Mouse (Mus musculus) small intestine, adult 2 months (tissue): ENCODE data around the gene Tmem40. TPM values are rescaled to one million over a fixed set of nuclear protein-coding genes. Genes with fewer than 3 reads are reported as not detected.

Experiments
- H3K27ac ChIP-seq: fragments of 200-500 bp; 2 replicates; pipeline ENCODE4 v1.5.1; 2012; ENCODE audit warnings: low read depth, low read length, control low read depth, inconsistent platforms; ENCODE audit not compliant: insufficient read depth
- H3K27me3 ChIP-seq: fragments of 200-500 bp; 2 replicates; pipeline ENCODE4 v1.6.1; 2012; ENCODE audit warnings: mild to moderate bottlenecking, moderate library complexity, low read length, inconsistent platforms; ENCODE audit not compliant: control insufficient read depth, insufficient read depth
- H3K36me3 ChIP-seq: fragments of 200-500 bp; 2 replicates; pipeline ENCODE4 v1.6.1; 2012; ENCODE audit warnings: mild to moderate bottlenecking, low read length, control low read depth, inconsistent platforms; ENCODE audit not compliant: control insufficient read depth, insufficient read depth
- H3K4me1 ChIP-seq: fragments of 200-500 bp; 2 replicates; pipeline ENCODE4 v1.6.1; 2012; ENCODE audit warnings: low read length, inconsistent platforms, mixed read lengths; ENCODE audit not compliant: control insufficient read depth, insufficient read depth, insufficient read length
- H3K4me3 ChIP-seq: fragments of 200-500 bp; 2 replicates; pipeline ENCODE4 v1.5.1; 2012; ENCODE audit warnings: low read depth, mild to moderate bottlenecking, control low read depth, inconsistent platforms, low read length, moderate library complexity
- CTCF ChIP-seq: fragments of 200-500 bp; IDR thresholded peaks from 2 replicates; pipeline ENCODE4 v1.5.1; 2012; ENCODE audit warnings: low read depth, mild to moderate bottlenecking, control low read depth, inconsistent platforms, low read length, moderate library complexity, mixed read lengths; ENCODE audit not compliant: insufficient replicate concordance, insufficient read length; ENCODE audit errors: extremely low read depth
- POLR2A ChIP-seq: fragments of 200-500 bp; IDR thresholded peaks from 2 replicates; pipeline ENCODE4 v1.6.1; 2012; ENCODE audit warnings: low read depth, mild to moderate bottlenecking, control low read depth, inconsistent platforms, low read length, moderate library complexity
- WGBS: fragments of 180-500 bp; shearing (Covaris S2); methylation state at CpG from one replicate; pipeline ENCODE4 v1.1.7; 2018; 5-methylcytosine and 5-hydroxymethylcytosine counted together
- polyA plus RNA-seq: library from polyadenylated mRNA; depleted of rRNA; stranded (reverse); fragments of >200 nt; gene quantifications from 2 replicates; pipeline ENCODE4 v1.2.3, GENCODE M21; 2012; rRNA removed

The Tmem40 gene
- polyA plus RNA-seq, result 0.17 TPM in 1 of 2 replicates, not detected in the other

GRCm38 (mm10) chr6:115761995-115762756 lies at the start of gene Tmem40:
Gene Tmem40 (minus strand): TSS chr6:115762410.
- no peaks in the 10 kb centered on the region for H3K27me3 ChIP-seq
- 10% methylated on average over 9 of the region's 9 CpGs for WGBS
- no peak within 1 kb of the TSS for H3K4me3 ChIP-seq
- TF ChIP-seq CTCF, result no peak
- TF ChIP-seq POLR2A, result no peak
- H3K27ac ChIP-seq, result no peak within 1 kb of the TSS
- H3K4me1 ChIP-seq, result peaks cover 6% of the 10 kb centered on the region
- H3K36me3 ChIP-seq, result no peaks in the 10 kb centered on the region

- Histone ChIP-seq H3K27me3 (no peaks in the 10 kb centered on the region), H3K36me3 (peaks cover 8% of the 10 kb centered on the region), H3K4me3 (no peak overlapping the region), H3K4me1 (peaks cover 8% of the 10 kb centered on the region; the same call in 1 of the 2 replicates), H3K27ac (no peak overlapping the region)
- TF ChIP-seq CTCF (no peak), POLR2A (no peak)
- WGBS, result 77% methylated on average over 8 of the region's 8 CpGs
These were observed 49.4 kb upstream of the Tmem40 start for GRCm38 (mm10) chr6:115811606-115812005.

GRCm38 (mm10) chr6:115808488-115809231 lies 46.5 kb upstream of the Tmem40 start, which contains the start of gene Rpl32:
Gene Rpl32 (minus strand): TSS chr6:115808747.
- Histone ChIP-seq H3K4me3 (peak within 1 kb of the TSS; percentile 81), H3K4me1 (peaks cover 9% of the 10 kb centered on the region; the same call in 1 of the 2 replicates), H3K27ac (peak within 1 kb of the TSS; percentile 18), H3K27me3 (no peaks in the 10 kb centered on the region), H3K36me3 (peaks cover 29% of the 10 kb centered on the region)
- TF ChIP-seq POLR2A, result peak; percentile 78
- no peak for TF ChIP-seq CTCF
- under 1% methylated on average over 47 of the region's 47 CpGs for WGBS

DNA sequence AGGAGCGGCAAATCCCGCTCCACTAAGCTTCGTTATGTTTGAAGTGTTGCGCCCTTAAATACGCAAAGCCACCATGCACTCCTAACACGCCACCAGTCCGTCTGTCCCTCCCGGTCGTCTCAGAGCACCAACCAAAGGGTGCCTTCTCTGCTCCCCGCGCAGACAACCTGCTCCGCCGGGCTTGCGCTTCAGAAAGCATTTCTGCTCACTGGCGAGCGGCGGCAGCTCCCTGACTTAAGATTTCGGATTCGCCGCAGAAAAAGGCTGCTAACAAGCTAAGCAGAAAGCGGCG lies 45.9 kb upstream of the Tmem40 start:
- peak overlapping the region; percentile 81 for H3K4me3 ChIP-seq
- H3K27ac ChIP-seq, result peak overlapping the region; percentile 18
- peaks cover 29% of the 10 kb centered on the region for H3K36me3 ChIP-seq
- TF ChIP-seq POLR2A, result no peak
- TF ChIP-seq CTCF, result no peak
- H3K27me3 ChIP-seq, result no peaks in the 10 kb centered on the region
- H3K4me1 ChIP-seq, result peaks cover 9% of the 10 kb centered on the region; the same call in 1 of the 2 replicates
- WGBS, result 0% methylated on average over 22 of the region's 22 CpGs

- Histone ChIP-seq H3K4me3 (peak overlapping the region; percentile 81), H3K27ac (peak overlapping the region; percentile 18; the same call in 1 of the 2 replicates), H3K27me3 (no peaks in the 10 kb centered on the region), H3K36me3 (peaks cover 29% of the 10 kb centered on the region), H3K4me1 (peaks cover 9% of the 10 kb centered on the region; the same call in 1 of the 2 replicates)
- WGBS, result 2% methylated on average over 15 of the region's 15 CpGs
- no peak for TF ChIP-seq CTCF
- TF ChIP-seq POLR2A, result no peak
These were observed 45.4 kb upstream of the Tmem40 start for GRCm38 (mm10) chr6:115807464-115808195.

DNA sequence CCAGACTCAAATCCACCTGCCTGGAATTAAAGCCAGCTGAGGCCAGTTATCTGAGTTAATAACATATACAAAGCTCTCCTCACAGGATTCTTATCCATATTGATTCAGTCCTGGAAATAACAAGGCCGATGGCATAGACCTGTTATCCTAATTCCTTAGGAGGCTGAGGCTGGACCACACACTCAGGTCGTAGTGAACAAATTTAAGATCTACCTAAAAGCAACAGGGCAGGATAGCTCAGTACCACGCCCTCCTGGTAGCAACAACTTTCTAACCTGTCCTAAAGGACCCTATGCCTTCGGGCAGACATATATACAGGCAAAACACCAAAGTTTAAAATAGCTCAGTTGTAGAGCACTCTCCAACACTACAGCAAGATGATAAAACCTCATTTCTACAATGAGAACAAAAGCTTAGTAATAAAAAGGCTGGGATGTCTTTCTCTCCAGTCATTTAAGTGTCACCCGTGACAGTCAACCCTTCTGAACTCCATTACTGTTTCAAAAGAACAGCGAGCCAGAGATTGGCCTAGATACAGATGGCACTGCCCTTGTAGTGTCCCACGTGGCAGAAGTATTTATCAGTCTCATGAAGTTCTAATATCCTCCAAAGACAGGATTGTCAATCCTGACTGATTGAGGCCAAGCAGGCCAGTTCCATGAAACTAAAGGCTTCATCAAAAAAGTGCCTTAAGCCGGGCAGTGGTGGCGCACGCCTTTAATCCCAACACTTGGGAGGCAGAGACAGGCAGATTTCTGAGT lies 42.4 kb upstream of the Tmem40 start:
- peaks cover 32% of the 10 kb centered on the region for H3K36me3 ChIP-seq
- peaks cover 9% of the 10 kb centered on the region; the same call in 1 of the 2 replicates for H3K4me1 ChIP-seq
- no peak overlapping the region for H3K27ac ChIP-seq
- TF ChIP-seq CTCF (no peak), POLR2A (no peak)
- no peak overlapping the region for H3K4me3 ChIP-seq
- H3K27me3 ChIP-seq, result no peaks in the 10 kb centered on the region
- WGBS, result 63% methylated on average over 10 of the region's 10 CpGs
